Mouse (Mus musculus): Measurements from ENCODE around the gene Sephs2. TPM values are rescaled to one million over a fixed set of nuclear protein-coding genes. Genes with fewer than 3 reads are reported as not detected.

Sephs2 gene
- 57.1 and 61.6 TPM in 2 replicates for polyA plus RNA-seq (2015; fragmentation: Nextera tagmentation; extraction: Ambion mirVana)

- Histone ChIP-seq H3K4me3 (peak within 1 kb of the TSS; percentile 95), H3K4me2 (peak within 1 kb of the TSS; percentile 94), H3K4me1 (peaks cover 29% of the 10 kb centered on the region), H3K9ac (peak within 1 kb of the TSS; percentile 97), H3K9me3 (no peaks in the 10 kb centered on the region), H3K36me3 (peaks cover 35% of the 10 kb centered on the region), H3K27me3 (replicated peaks) (no peaks in the 10 kb centered on the region), H3K27ac (replicated peaks) (peak within 1 kb of the TSS; percentile 93)
- ATAC-seq (ENCODE audit: extremely low read depth, insufficient number of reproducible peaks, low FRiP score, low TSS enrichment), result peak; percentile 82
- WGBS, result 2% methylated on average over 39 of the region's 39 CpGs
Measured at GRCm38 (mm10) chr7:127273925-127274789, at the start of gene Sephs2. Sephs2 (minus strand) TSS chr7:127274055.

DNA sequence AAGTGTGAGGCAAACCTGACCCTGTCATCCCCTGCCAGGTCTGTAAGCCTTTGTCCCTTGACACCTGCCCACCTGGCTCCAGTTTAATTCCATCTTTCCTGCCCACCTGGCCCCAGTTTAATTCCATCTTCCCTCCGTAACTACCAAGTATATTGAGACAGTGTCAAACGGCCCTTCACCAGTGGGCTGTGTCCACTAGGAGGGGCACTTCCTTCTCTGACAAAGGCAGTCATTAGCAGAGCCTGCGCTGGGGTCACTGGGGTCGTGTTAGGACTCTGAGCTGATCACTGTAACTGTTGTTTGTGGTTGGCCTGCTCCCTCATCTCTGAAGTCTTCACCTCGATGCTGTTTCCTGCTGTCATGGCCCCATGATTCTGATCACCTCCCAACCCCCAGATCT, 48.2 kb upstream of the Sephs2 start:
- H3K4me2 ChIP-seq, result no peak overlapping the region
- ATAC-seq (ENCODE audit: extremely low read depth, insufficient number of reproducible peaks, low FRiP score, low TSS enrichment), result no peak
- H3K9ac ChIP-seq, result no peak overlapping the region
- no peak overlapping the region for H3K27ac ChIP-seq (replicated peaks)
- H3K4me3 ChIP-seq, result no peak overlapping the region
- peaks cover 15% of the 10 kb centered on the region for H3K27me3 ChIP-seq (replicated peaks)
- no peaks in the 10 kb centered on the region for H3K9me3 ChIP-seq
- 39% methylated on average over 5 of the region's 5 CpGs for WGBS
- H3K4me1 ChIP-seq, result no peaks in the 10 kb centered on the region
- H3K36me3 ChIP-seq, result no peaks in the 10 kb centered on the region

DNA sequence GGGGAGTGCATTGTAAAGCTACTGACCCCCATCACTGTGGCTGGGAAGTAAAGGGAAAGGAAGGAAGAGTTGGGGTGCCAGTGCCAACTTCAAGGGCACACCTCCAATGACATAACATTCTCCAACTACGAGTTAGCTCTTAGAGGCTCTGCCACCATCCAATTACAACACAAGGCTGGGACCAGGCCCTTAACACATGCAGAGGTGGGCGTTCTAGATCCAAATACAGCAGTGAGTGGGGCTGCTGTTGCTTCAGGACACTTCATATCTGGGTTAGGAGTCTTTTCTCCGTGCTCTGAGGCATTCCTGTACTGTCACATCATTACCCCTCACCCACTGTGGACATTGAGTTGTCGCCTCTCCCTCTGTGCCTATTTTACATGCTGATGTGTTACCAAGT, 47.3 kb upstream of the Sephs2 start:
- Histone ChIP-seq H3K4me2 (no peak overlapping the region), H3K36me3 (no peaks in the 10 kb centered on the region), H3K9ac (no peak overlapping the region), H3K4me1 (no peaks in the 10 kb centered on the region), H3K9me3 (no peaks in the 10 kb centered on the region), H3K27ac (replicated peaks) (no peak overlapping the region), H3K27me3 (replicated peaks) (peaks cover 15% of the 10 kb centered on the region), H3K4me3 (no peak overlapping the region)
- 61% methylated on average over 4 of the region's 4 CpGs for WGBS
- ATAC-seq (ENCODE audit: extremely low read depth, insufficient number of reproducible peaks, low FRiP score, low TSS enrichment), result no peak

- H3K9ac ChIP-seq, result peak overlapping the region; percentile 47; the same call in 1 of the 2 replicates
Measured at GRCm38 (mm10) chr7:127313912-127314311, 40.1 kb upstream of the Sephs2 start.

GRCm38 (mm10) chr7:127309951-127310350, 36.1 kb upstream of the Sephs2 start:
- no peak for ATAC-seq (ENCODE audit: extremely low read depth, insufficient number of reproducible peaks, low FRiP score, low TSS enrichment)
- H3K9me3 ChIP-seq, result no peaks in the 10 kb centered on the region
- H3K36me3 ChIP-seq, result no peaks in the 10 kb centered on the region
- WGBS, result 61% methylated on average over 12 of the region's 12 CpGs
- H3K9ac ChIP-seq, result no peak overlapping the region
- H3K4me2 ChIP-seq, result no peak overlapping the region
- no peaks in the 10 kb centered on the region; the same call in 1 of the 2 replicates for H3K4me1 ChIP-seq
- no peak overlapping the region for H3K27ac ChIP-seq (replicated peaks)
- H3K4me3 ChIP-seq, result no peak overlapping the region
- H3K27me3 ChIP-seq (replicated peaks), result peaks cover 7% of the 10 kb centered on the region; the same call in 1 of the 2 replicates

More at GRCm38 (mm10) chr7:127313912-127314311, 40.1 kb upstream of the Sephs2 start:
- Histone ChIP-seq H3K4me1 (no peaks in the 10 kb centered on the region; the same call in 1 of the 2 replicates), H3K4me2 (no peak overlapping the region), H3K27ac (replicated peaks) (no peak overlapping the region), H3K36me3 (no peaks in the 10 kb centered on the region), H3K27me3 (replicated peaks) (peaks cover 7% of the 10 kb centered on the region; the same call in 1 of the 2 replicates), H3K4me3 (no peak overlapping the region), H3K9me3 (no peaks in the 10 kb centered on the region)
- WGBS, result 21% methylated on average over 8 of the region's 8 CpGs
- no peak for ATAC-seq (ENCODE audit: extremely low read depth, insufficient number of reproducible peaks, low FRiP score, low TSS enrichment)

DNA sequence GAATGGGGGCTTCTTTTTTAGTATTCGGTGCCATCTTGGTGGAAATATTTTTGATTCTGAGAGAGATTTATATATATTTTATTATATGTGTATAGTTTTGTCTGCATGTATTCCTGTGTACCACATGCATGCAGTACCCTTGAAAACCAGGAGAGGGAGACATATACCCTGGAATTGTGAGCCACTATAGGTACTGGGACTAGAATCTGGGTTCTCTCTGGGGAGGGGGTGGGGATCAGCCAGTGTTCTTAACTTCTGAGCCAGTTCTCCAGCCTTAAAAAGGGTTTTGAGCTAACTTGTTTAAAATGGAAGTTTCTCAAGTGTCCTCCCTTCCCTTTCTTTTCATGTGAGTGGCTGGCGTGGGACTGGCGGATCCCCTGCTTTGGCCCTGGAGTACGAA, 35.0 kb upstream of the Sephs2 start:
- no peak overlapping the region for H3K27ac ChIP-seq (replicated peaks)
- H3K4me3 ChIP-seq, result no peak overlapping the region
- H3K4me1 ChIP-seq, result no peaks in the 10 kb centered on the region; the same call in 1 of the 2 replicates
- H3K27me3 ChIP-seq (replicated peaks), result peaks cover 7% of the 10 kb centered on the region; the same call in 1 of the 2 replicates
- no peaks in the 10 kb centered on the region for H3K9me3 ChIP-seq
- WGBS, result 70% methylated on average over 4 of the region's 4 CpGs
- no peaks in the 10 kb centered on the region for H3K36me3 ChIP-seq
- H3K9ac ChIP-seq, result no peak overlapping the region
- no peak for ATAC-seq (ENCODE audit: extremely low read depth, insufficient number of reproducible peaks, low FRiP score, low TSS enrichment)
- H3K4me2 ChIP-seq, result no peak overlapping the region

GRCm38 (mm10) chr7:127308431-127308830, 34.6 kb upstream of the Sephs2 start:
- H3K9me3 ChIP-seq, result no peaks in the 10 kb centered on the region
- 66% methylated on average over 2 of the region's 2 CpGs for WGBS
- H3K36me3 ChIP-seq, result no peaks in the 10 kb centered on the region
- no peak overlapping the region for H3K27ac ChIP-seq (replicated peaks)
- peaks cover 7% of the 10 kb centered on the region; the same call in 1 of the 2 replicates for H3K27me3 ChIP-seq (replicated peaks)
- no peak overlapping the region for H3K4me3 ChIP-seq
- H3K4me2 ChIP-seq, result no peak overlapping the region
- H3K4me1 ChIP-seq, result no peaks in the 10 kb centered on the region
- H3K9ac ChIP-seq, result no peak overlapping the region
- ATAC-seq (ENCODE audit: extremely low read depth, insufficient number of reproducible peaks, low FRiP score, low TSS enrichment), result no peak

DNA sequence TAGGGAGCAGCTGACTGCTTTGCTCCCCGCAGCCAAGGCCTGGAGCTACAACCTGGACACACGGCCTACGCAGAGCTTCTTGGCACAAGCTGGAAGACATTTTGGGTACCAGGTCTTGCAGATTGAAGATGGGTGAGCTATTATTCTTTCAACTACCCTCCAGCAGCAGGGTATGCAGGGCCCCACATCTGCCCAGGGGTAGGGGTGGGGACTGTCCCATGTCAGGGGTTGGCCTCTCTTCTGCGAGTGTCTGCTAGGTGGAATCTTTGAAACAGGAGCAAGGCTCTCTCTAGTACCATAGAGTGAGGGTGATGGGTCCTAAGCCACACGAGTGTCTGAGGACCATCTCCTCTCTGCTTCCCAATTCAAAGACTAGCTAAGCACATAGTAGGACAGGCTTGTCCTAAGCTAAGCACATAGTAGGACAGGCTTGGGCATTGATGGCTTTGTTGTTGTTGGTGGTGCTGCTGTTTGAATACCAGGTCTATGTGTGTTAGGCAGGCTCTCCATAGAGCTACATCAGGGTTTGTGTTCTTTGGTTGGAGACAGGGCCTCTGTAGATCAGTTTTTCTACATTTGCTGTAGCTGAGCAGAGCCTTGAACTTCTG, 23.8 kb upstream of the Sephs2 start:
- no peak overlapping the region for H3K4me2 ChIP-seq
- H3K27me3 ChIP-seq (replicated peaks), result no peaks in the 10 kb centered on the region
- 87% methylated on average over 5 of the region's 5 CpGs for WGBS
- no peak overlapping the region for H3K27ac ChIP-seq (replicated peaks)
- H3K9ac ChIP-seq, result no peak overlapping the region
- ATAC-seq (ENCODE audit: extremely low read depth, insufficient number of reproducible peaks, low FRiP score, low TSS enrichment), result no peak
- H3K4me1 ChIP-seq, result peaks cover 12% of the 10 kb centered on the region
- no peaks in the 10 kb centered on the region for H3K36me3 ChIP-seq
- H3K4me3 ChIP-seq, result no peak overlapping the region
- H3K9me3 ChIP-seq, result no peaks in the 10 kb centered on the region

DNA sequence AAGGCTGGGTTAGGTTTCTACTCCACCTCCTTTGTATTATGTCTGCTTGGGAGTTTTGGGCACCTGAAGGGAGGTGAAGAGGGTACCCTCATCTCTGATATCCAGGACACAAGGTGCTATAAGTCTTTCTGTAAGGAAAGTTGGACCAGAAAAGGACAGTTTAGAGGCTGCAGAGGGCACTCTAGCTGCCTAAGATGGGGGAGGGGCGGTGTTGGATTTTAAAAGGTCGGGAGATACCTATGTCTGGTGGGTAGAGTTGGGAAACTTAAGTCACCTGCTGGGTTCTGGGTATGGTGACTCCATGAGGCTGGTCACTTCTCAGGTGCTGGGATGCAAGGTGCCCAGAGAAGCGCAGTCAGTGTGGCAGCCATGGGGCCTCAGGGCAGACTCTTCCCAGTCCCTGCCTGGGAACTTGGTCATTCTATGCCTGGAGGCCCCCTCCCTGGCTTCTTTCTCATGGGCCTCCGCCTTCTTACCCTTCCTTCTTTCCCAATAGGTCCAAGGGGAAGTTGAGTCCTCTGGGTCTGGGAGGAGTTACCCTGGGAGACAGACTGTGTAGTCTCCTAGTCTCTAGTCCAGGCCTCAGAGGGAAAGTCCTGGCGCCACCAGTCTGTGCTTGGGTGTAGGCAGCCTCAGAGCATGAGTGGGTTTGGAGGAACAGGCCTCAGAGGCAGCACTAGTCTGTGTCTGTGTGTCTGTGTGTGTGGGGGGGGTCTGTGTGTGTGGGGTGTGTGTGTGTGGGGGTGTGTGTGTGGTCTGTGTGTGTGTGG, 23.1 kb upstream of the Sephs2 start:
- no peaks in the 10 kb centered on the region for H3K9me3 ChIP-seq
- H3K9ac ChIP-seq, result no peak overlapping the region
- H3K4me2 ChIP-seq, result no peak overlapping the region
- peaks cover 12% of the 10 kb centered on the region for H3K4me1 ChIP-seq
- 71% methylated on average over 5 of the region's 5 CpGs for WGBS
- H3K36me3 ChIP-seq, result no peaks in the 10 kb centered on the region
- no peak overlapping the region for H3K4me3 ChIP-seq
- no peak for ATAC-seq (ENCODE audit: extremely low read depth, insufficient number of reproducible peaks, low FRiP score, low TSS enrichment)
- H3K27ac ChIP-seq (replicated peaks), result no peak overlapping the region
- no peaks in the 10 kb centered on the region for H3K27me3 ChIP-seq (replicated peaks)

GRCm38 (mm10) chr7:127296098-127296497, 22.2 kb upstream of the Sephs2 start, which contains the start of gene Itgal:
Itgal (plus strand) TSS chr7:127296260.
- Histone ChIP-seq H3K9ac (no peak within 1 kb of the TSS), H3K27ac (replicated peaks) (no peak within 1 kb of the TSS), H3K4me2 (no peak within 1 kb of the TSS), H3K4me3 (no peak within 1 kb of the TSS), H3K9me3 (no peaks in the 10 kb centered on the region), H3K36me3 (no peaks in the 10 kb centered on the region), H3K4me1 (peaks cover 11% of the 10 kb centered on the region), H3K27me3 (replicated peaks) (no peaks in the 10 kb centered on the region)
- WGBS, result 74% methylated on average over 11 of the region's 11 CpGs
- no peak for ATAC-seq (ENCODE audit: extremely low read depth, insufficient number of reproducible peaks, low FRiP score, low TSS enrichment)

GRCm38 (mm10) chr7:127290142-127290541, 16.3 kb upstream of the Sephs2 start:
- H3K27ac ChIP-seq (replicated peaks), result no peak overlapping the region
- H3K36me3 ChIP-seq, result no peaks in the 10 kb centered on the region
- peaks cover 21% of the 10 kb centered on the region for H3K9me3 ChIP-seq
- no peak for ATAC-seq (ENCODE audit: extremely low read depth, insufficient number of reproducible peaks, low FRiP score, low TSS enrichment)
- WGBS, result 62% methylated on average over 8 of the region's 8 CpGs
- H3K4me2 ChIP-seq, result no peak overlapping the region
- H3K4me1 ChIP-seq, result no peaks in the 10 kb centered on the region
- no peak overlapping the region for H3K4me3 ChIP-seq
- no peak overlapping the region for H3K9ac ChIP-seq
- H3K27me3 ChIP-seq (replicated peaks), result peaks cover 7% of the 10 kb centered on the region; the same call in 1 of the 2 replicates
